Mouse (Mus musculus): Measurements from ENCODE around the gene Rnf130. TPM values are rescaled to one million over a fixed set of nuclear protein-coding genes. Genes with fewer than 3 reads are reported as not detected.

Gene Rnf130
- polyA plus RNA-seq, 1 experiment from 2014 or later = 75.0 TPM

GRCm38 (mm10) chr11:50149603-50150150, 124.5 kb downstream of the Rnf130 start:
- H3K27me3 ChIP-seq (ENCODE audit: insufficient read depth, low read length) = no peaks in the 10 kb centered on the region
- H3K9me3 ChIP-seq (ENCODE audit: low read length) = no peaks in the 10 kb centered on the region
- no peak overlapping the region for H3K4me2 ChIP-seq (ENCODE audit: low read depth, low read length)
- ATAC-seq = 0 out of 2 replicates have a peak, but pooled peaks have one; percentile 5
- TF ChIP-seq EP300 (IDR thresholded peaks at IDR 0.05; ENCODE audit: low read depth) (no peak), CTCF (IDR thresholded peaks at IDR 0.05; ENCODE audit: low read depth) (no peak)
- peak overlapping the region; percentile 51; the same call in 1 of the 2 replicates for H3K27ac ChIP-seq (ENCODE audit: low read depth)
- no peak overlapping the region for H3K4me3 ChIP-seq (ENCODE audit: low read depth, low read length)
- H3K9ac ChIP-seq (replicated peaks) = no peak overlapping the region
- H3K4me1 ChIP-seq (ENCODE audit: insufficient read depth) = peaks cover 8% of the 10 kb centered on the region
- 75% methylated on average over 9 of the region's 9 CpGs for WGBS (ENCODE audit: insufficient replicate concordance)
- peaks cover 80% of the 10 kb centered on the region for H3K36me3 ChIP-seq (replicated peaks; ENCODE audit: insufficient read depth, low read length)
- DNase-seq = no peak

DNA sequence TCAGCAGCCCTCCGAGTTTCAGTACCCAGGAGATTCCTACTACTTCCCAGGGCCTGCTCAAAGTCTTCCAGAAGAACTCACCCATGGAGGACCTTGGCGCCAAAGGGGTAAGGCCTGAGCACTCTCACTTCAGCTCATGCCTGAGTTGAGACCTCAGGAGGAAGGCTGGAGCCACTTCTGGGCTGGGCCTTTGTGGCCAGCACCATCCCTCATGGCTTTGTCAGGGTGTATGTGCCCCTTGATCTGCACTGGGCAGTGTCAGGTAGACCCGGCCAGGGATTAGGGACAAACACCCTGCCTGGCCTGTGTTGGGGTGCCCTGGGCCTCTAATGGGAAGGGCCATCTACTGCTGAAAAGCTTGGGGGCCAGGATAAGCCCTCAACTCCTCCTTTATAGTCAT, 126.2 kb downstream of the Rnf130 start:
- Histone ChIP-seq H3K9ac (replicated peaks) (no peak overlapping the region), H3K9me3 (ENCODE audit: low read length) (no peaks in the 10 kb centered on the region), H3K4me2 (ENCODE audit: low read depth, low read length) (no peak overlapping the region), H3K36me3 (replicated peaks; ENCODE audit: insufficient read depth, low read length) (peaks cover 76% of the 10 kb centered on the region), H3K27ac (ENCODE audit: low read depth) (no peak overlapping the region), H3K4me1 (ENCODE audit: insufficient read depth) (peaks cover 10% of the 10 kb centered on the region), H3K27me3 (ENCODE audit: insufficient read depth, low read length) (no peaks in the 10 kb centered on the region), H3K4me3 (ENCODE audit: low read depth, low read length) (no peak overlapping the region)
- no peak for DNase-seq
- WGBS (ENCODE audit: insufficient replicate concordance) = 83% methylated on average over 3 of the region's 3 CpGs
- no peak for TF ChIP-seq CTCF (IDR thresholded peaks at IDR 0.05; ENCODE audit: low read depth)
- no peak for TF ChIP-seq EP300 (IDR thresholded peaks at IDR 0.05; ENCODE audit: low read depth)
- no peak for ATAC-seq

- Histone ChIP-seq H3K9ac (replicated peaks) (no peak overlapping the region), H3K36me3 (replicated peaks; ENCODE audit: insufficient read depth, low read length) (peaks cover 80% of the 10 kb centered on the region), H3K27ac (ENCODE audit: low read depth) (no peak overlapping the region), H3K27me3 (ENCODE audit: insufficient read depth, low read length) (no peaks in the 10 kb centered on the region), H3K4me2 (ENCODE audit: low read depth, low read length) (no peak overlapping the region), H3K9me3 (ENCODE audit: low read length) (no peaks in the 10 kb centered on the region), H3K4me3 (ENCODE audit: low read depth, low read length) (no peak overlapping the region), H3K4me1 (ENCODE audit: insufficient read depth) (peaks cover 8% of the 10 kb centered on the region)
- DNase-seq (no peak), ATAC-seq (no peak)
- WGBS (ENCODE audit: insufficient replicate concordance) = 66% methylated on average over 9 of the region's 9 CpGs
- no peak for TF ChIP-seq EP300 (IDR thresholded peaks at IDR 0.05; ENCODE audit: low read depth)
- TF ChIP-seq CTCF (IDR thresholded peaks at IDR 0.05; ENCODE audit: low read depth) = no peak
These were observed 129.0 kb downstream of the Rnf130 start for GRCm38 (mm10) chr11:50154166-50154565.

MicroRNA genes within 50 kb of the gene (microRNA counts, 519-probe panel; counts per million panel counts)
- microRNA mmu-miR-340-3p (2,750 counts per million, percentile 28 among the panel's probes with 10 or more counts), microRNA mmu-miR-340-5p (6,416 counts per million, percentile 77 among the panel's probes with 10 or more counts)

Small RNA genes lying within 50 kb of the gene (microRNA-seq; reads per million reads assigned to microRNA genes)
- 483 reads per million, percentile 62 among the genes with 10 or more reads in this experiment for gene Mir340

Other genes with a start within 250 kb of the Rnf130 start
- 0.65 and 0.81 TPM in 2 replicates for gene Gfpt2, start 231.2 kb upstream of the Rnf130 start, polyA plus RNA-seq (2015; fragmentation: Nextera tagmentation; extraction: Ambion mirVana)
- 20.9 and 22.3 TPM in 2 replicates for gene Mapk9, start 178.6 kb upstream of the Rnf130 start, polyA plus RNA-seq (2015; fragmentation: Nextera tagmentation; extraction: Ambion mirVana)
- gene Rasgef1c, start 123.5 kb upstream of the Rnf130 start, polyA plus RNA-seq (2015; fragmentation: Nextera tagmentation; extraction: Ambion mirVana) = not detected in 2 replicates
- 8.9 and 9.1 TPM in 2 replicates for gene Tbc1d9b, start 106.0 kb downstream of the Rnf130 start, polyA plus RNA-seq (2015; fragmentation: Nextera tagmentation; extraction: Ambion mirVana)
- 5.0 and 5.1 TPM in 2 replicates for gene Mrnip, start 149.1 kb downstream of the Rnf130 start, polyA plus RNA-seq (2015; fragmentation: Nextera tagmentation; extraction: Ambion mirVana)
- 154 and 172 TPM in 2 replicates for gene Sqstm1, start 185.5 kb downstream of the Rnf130 start, polyA plus RNA-seq (2015; fragmentation: Nextera tagmentation; extraction: Ambion mirVana)
- 17.2 and 18.6 TPM in 2 replicates for gene Mgat4b, start 185.5 kb downstream of the Rnf130 start, polyA plus RNA-seq (2015; fragmentation: Nextera tagmentation; extraction: Ambion mirVana)
- 0.68 and 0.89 TPM in 2 replicates for gene Ltc4s, start 213.3 kb downstream of the Rnf130 start, polyA plus RNA-seq (2015; fragmentation: Nextera tagmentation; extraction: Ambion mirVana)

Measured in liver, postnatal 0 days (tissue).